Mouse (Mus musculus) large intestine, adult 2 months (tissue): Measurements from ENCODE around the gene Aff4. TPM values are rescaled to one million over a fixed set of nuclear protein-coding genes. Genes with fewer than 3 reads are reported as not detected.
"Not testable (repeated sequence)": the region's sequence is repeated elsewhere in the genome, so short reads cannot be mapped to it uniquely, and the experiment has no call there.

ENCODE experiments used
- DNase-seq: peaks from one replicate; pipeline ENCODE4 v3.0.0-alpha.2; 2012; ENCODE audit warnings: low read depth, low spot score
- WGBS: fragments of 180-500 bp; shearing (Covaris S2); methylation state at CpG from one replicate; pipeline ENCODE4 v1.1.7; 2018; 5-methylcytosine and 5-hydroxymethylcytosine counted together
- polyA plus RNA-seq: library from polyadenylated mRNA; depleted of rRNA; stranded (reverse); fragments of >200 nt; gene quantifications from 2 replicates; pipeline ENCODE4 v1.2.3, GENCODE M21; 2012; rRNA removed

Aff4 gene
- polyA plus RNA-seq = 6.9 and 13.6 TPM in 2 replicates

- no peak for DNase-seq
- WGBS = under 1% methylated on average over 125 of the region's 127 CpGs
Observed at GRCm38 (mm10) chr11:53350291-53351223, at the start of gene Aff4. Gene Aff4, plus strand, starts transcription at chr11:53350833.

- WGBS = 45% methylated on average over 9 of the region's 9 CpGs
- no peak for DNase-seq
Observed at GRCm38 (mm10) chr11:53301167-53301515, 49.5 kb upstream of the Aff4 start.

DNA sequence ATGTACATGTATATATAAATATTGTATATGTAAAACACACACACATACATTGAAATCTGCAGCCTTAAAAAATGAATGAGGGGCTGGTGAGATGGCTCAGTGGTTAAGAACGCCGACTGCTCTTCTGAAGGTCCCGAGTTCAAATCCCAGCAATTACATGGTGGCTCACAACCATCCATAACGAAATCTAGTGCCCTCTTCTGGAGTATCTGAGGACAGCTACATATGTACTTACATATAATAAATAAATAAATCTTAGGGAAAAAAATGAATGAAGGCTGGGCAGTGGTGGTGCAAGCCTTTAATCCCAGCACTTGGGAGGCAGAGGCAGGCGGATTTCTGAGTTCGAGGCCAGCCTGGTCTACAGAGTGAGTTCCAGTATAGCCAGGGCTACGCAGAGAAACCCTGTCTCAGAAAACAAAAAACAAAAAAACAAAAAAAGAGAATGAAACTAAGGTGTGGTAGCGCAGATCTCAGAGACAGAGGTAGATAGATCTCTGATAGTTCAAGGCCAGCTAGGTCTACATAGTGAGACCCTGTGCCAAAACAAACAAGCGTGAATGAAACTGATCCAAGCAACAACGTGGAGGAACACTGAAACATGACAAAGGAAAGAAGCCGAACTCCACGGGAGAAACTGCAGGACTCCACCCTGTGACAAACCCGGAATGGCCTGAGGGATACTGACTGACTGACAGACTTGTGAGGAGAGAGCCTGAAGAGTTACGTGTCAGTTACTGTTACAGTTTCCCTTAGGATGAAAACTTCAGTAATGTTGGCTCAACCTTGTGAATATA lies 46.4 kb upstream of the Aff4 start:
- whole genome bisulfite sequencing = 84% methylated on average over 14 of the region's 14 CpGs
- DNase-seq = no peak

- 65% methylated on average over 2 of the region's 2 CpGs for WGBS
- no peak for DNase-seq
Observed at GRCm38 (mm10) chr11:53306965-53307364, 43.7 kb upstream of the Aff4 start.

DNA sequence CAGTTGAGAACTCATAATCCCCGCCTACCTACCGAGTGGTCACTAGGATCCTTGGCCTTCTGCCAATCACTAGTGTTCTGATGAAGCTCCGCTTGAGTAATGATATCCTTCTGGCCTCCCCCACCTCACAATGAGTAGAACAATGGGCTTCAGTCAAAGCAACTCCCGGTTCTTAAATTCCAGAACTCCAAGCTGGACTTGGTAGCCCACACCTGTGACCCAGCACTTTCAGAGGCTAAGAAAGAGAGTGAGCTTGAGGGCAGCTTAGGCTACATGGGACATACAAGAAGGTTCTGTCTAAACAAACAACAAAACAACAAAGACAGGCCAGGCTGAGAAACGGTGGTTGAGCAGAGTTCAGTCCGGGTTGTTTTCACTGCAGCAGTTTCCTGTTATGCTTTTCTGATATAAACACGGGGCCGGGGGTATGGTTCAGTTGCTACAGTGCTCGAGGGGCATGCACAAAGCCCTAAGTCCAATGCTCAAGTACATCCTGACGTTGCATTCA lies 43.0 kb upstream of the Aff4 start:
- no peak for DNase-seq

DNA sequence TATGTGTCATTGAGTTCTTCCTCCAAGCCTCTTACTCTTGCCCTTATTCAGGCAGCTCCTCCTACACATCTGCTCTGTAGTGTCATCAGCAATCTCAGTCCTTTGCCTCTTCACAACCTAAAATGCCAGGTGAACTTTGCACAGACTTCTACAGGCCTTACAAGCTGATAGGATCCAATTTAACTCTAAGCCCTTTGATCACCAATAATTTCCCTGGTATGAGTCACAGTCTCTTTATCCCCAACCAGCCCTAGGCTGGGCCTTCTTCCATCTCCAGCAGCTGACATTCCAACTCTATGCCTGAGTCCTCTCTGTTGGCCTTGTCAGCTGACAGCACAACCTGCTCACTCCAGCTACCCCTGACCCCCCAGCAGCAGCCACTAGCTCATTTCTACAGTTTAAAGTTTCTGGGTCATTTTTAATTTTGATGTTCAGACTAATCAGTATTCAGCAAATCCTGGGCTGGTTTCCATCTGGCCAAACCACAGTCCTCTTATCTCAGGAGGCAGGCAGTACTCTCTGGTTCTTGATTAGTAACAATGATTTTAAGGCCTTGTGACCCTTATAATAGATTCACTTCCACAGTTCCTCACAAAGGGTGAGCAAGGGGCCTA lies 42.3 kb upstream of the Aff4 start:
- DNase-seq = peak; percentile 68

More for the DNA sequence above, 43.0 kb upstream of the Aff4 start:
- WGBS = 47% methylated on average over 10 of the region's 10 CpGs

DNA sequence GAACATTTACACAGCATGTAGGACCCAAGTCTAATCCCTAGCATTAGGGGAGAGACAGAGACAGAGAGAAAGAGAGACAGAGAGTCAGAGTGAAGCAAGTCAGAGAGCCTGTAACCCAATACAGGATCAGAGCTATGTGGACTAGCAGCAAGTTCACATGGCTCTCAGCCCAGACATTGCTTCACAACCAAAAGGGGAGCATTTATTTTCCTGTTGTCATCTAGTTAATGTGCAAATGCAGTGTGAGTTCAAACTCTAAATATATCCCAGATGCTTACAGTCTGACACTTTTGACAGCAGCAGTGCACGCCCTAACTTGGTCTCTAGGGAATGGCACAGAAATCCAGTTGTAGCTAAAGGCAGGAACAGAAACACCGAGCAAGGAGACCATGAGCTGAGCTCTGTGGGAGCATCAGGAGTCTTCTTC lies 41.7 kb upstream of the Aff4 start:
- DNase-seq = no peak
- WGBS = 48% methylated on average over 2 of the region's 2 CpGs

- DNase-seq = no peak
- 45% methylated on average over 1 of the region's 1 CpGs for WGBS
Observed at GRCm38 (mm10) chr11:53311385-53311784, 39.2 kb upstream of the Aff4 start.

DNA sequence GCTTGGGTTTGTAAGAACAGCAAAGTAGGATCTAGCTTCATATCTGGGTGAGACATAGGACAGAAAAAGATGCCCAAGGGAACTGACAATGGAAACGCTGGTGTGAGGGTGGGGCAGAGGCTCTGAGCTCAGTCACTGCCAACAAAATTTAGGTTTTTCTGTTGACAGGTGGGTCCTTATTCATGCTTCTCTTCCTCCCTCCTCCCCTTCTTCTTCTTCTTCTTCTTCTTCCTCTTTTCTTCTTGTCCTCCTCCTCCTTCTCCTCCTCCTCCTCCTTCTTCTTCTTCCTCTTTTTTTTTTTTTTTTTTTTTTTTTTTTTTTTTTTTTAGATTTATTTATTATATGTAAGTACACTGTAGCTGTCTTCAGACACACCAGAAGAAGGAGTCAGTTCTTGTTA lies 37.8 kb upstream of the Aff4 start:
- not testable (repeated sequence) for DNase-seq
- WGBS = 73% methylated on average over 1 of the region's 1 CpGs

- DNase-seq = no peak
- 14% methylated on average over 1 of the region's 1 CpGs for WGBS
Observed at GRCm38 (mm10) chr11:53314770-53315173, 35.9 kb upstream of the Aff4 start.

- whole genome bisulfite sequencing = 75% methylated on average over 6 of the region's 6 CpGs
Observed at GRCm38 (mm10) chr11:53316996-53317395, 33.6 kb upstream of the Aff4 start.

DNA sequence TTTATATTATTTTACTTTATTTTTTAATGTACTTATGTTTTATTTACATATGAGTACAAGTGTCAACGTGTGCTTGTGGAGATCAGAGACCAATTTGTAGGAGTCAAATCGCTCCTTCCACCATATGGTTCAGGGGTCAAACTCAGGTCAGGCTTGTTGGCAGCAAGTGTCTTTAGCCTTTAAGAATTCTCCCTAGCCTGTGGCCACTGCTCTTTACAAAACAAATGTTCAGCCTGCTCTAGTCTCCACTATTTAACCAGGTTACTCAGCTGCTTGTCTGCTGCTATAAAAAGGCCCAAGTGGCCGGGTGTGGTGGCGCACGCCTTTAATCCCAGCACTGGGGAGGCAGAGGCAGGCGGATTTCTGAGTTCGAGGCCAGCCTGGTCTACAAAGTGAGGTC lies 32.6 kb upstream of the Aff4 start:
- 83% methylated on average over 7 of the region's 7 CpGs for WGBS
- DNase-seq = no peak

More at GRCm38 (mm10) chr11:53316996-53317395, 33.6 kb upstream of the Aff4 start:
- DNase-seq = no peak

GRCm38 (mm10) chr11:53318568-53318967 lies 32.1 kb upstream of the Aff4 start:
- WGBS = 96% methylated on average over 3 of the region's 3 CpGs
- not testable (repeated sequence) for DNase-seq

DNA sequence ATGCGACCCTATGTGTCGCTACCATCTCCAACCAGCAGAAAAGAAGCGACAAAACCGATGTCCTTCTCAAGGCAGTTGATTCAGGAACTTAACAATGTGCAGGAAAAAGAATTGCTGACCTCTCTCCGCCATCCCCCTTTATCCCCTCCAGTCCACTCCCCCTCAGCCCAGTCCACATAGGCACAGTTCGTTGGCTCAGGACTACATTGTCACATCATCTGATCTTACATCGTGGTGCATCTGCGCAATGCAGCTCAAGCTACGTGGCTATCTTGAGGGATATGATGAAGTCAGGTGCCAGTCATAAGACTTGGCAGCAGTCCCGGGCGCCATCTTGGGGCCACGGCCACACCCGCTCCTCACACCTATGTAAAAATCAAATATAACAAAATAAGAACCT lies 30.8 kb upstream of the Aff4 start:
- 84% methylated on average over 13 of the region's 13 CpGs for WGBS
- not testable (repeated sequence) for DNase-seq

- WGBS = 1% methylated on average over 21 of the region's 21 CpGs
- DNase-seq = no peak
Observed at GRCm38 (mm10) chr11:53324512-53324968, 26.1 kb upstream of the Aff4 start, which contains the start of gene Zcchc10. Gene Zcchc10, plus strand, starts transcription at chr11:53324679.

- WGBS = 85% methylated on average over 7 of the region's 7 CpGs
- DNase-seq = no peak
Observed at GRCm38 (mm10) chr11:53330325-53330724, 20.3 kb upstream of the Aff4 start.

- DNase-seq = no peak
- 77% methylated on average over 6 of the region's 6 CpGs for WGBS
Observed at GRCm38 (mm10) chr11:53331121-53331520, 19.5 kb upstream of the Aff4 start.

DNA sequence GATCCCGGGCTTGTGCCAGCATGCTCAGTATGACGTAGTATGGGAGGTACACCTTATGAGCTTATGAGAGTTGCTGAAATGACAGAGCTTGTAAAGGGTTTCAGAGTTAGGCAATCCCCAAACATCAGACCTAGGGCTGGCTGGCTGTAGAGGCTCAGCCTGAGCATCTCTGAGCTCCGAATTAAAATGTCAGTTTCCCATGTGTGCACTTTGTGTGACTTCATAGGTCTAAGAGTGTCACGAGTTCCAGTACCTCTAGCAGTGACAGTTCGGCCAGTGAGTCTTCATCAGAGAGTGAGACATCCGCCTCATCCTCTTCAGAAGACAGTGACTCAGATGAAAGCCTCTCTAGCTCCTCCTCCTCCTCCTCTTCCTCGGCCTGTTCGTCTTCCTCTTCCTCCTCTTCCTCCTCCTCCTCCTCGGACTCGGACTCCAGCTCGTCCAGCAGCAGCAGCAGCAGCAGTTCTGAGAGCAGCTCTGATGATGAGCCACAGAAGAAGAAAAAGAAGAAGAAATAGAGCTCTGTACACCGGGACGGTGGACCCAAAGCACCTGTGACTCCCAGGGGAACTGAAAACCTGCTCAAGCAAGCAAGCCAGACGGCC lies 18.5 kb upstream of the Aff4 start:
- WGBS = 85% methylated on average over 14 of the region's 14 CpGs
- DNase-seq = no peak

GRCm38 (mm10) chr11:53335505-53336181 lies 15.0 kb upstream of the Aff4 start:
- WGBS = 70% methylated on average over 3 of the region's 3 CpGs
- DNase-seq = no peak
